Mouse (Mus musculus): Measurements from ENCODE around the gene Cdh12.
"Not testable (repeated sequence)": the region's sequence is repeated elsewhere in the genome, so short reads cannot be mapped to it uniquely, and the experiment has no call there.

The Cdh12 gene

DNA sequence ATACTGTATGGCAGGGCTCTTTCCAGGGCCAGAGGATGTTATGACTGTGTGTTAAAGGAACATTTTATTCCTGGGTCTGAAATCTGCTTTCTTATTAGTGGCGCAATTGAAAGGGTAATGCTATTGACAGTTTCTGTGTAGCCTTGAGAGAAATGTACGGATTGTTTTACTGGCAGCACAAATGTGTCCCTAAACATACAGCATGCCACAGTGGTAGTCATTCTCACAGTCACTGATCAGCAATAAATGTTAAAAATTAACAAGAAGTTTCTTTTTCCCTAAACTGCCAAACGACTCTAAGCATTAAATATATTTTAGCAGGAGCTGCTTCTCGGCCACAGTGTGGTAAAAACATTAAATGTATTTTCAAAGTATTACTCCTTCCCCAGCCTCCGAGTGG is 926.4 kb downstream of the Cdh12 start:
- DNase-seq (ENCODE audit: low spot score in 2 of 2): no peak

DNA sequence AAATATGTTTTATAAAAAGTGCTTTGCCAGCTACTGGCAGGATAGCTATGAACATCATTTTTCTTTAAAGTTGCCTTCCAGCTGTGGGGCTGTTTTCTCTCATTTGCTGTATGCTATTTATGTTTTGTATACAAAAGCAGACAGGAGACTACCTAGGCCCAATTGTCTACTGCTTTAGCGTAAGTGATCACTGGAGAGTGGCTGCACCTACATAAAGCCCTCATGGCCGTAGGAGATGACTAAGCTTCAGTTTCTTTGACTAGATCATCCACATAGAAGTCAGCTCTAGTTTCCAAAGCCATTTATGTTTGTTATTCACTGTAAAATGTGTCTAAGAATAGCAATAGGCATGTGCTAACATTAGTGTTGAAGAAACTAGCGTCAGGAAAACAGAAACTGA is 926.8 kb downstream of the Cdh12 start:
- DNase-seq (ENCODE audit: low spot score in 2 of 2): no peak

DNA sequence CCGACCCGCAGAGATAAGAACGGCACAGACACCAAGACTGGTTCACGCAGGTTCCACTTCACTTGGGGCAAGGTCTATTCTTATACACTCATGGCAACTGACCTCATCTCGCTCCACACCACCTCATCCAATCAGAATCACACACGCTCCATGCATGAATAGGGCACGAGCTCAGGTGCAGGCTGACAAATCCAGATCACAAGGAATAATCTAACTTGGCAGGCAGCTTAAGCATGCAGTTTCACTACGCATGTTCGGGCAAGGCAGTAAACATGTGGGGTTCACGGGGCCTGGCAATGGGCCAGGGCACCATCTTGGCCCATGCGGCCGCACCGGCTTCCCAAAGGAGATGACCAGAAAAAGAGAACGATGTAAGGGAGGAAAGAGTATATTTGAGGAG is 942.4 kb downstream of the Cdh12 start:
- not testable (repeated sequence) for DNase-seq (ENCODE audit: low spot score in 2 of 2)

DNA sequence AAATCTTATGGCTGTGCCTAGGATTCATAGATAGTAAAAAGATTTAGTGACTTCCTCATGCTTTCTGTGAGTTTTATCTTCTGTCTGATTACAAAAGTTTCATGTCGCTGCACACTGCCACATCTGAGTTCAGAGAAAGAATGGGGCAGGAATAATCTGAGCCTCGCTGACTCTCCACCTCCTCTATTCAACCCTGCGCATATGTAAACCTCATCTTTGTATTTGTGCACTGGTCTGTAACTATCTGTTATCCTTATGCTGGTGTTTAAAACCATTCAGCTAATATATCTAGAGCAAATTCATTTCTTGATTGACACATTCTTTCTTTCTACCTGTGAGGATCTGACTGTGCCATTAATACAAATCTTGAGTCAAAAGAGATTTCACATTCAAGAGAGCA is 944.0 kb downstream of the Cdh12 start:
- no peak for DNase-seq (ENCODE audit: low spot score in 2 of 2)

DNA sequence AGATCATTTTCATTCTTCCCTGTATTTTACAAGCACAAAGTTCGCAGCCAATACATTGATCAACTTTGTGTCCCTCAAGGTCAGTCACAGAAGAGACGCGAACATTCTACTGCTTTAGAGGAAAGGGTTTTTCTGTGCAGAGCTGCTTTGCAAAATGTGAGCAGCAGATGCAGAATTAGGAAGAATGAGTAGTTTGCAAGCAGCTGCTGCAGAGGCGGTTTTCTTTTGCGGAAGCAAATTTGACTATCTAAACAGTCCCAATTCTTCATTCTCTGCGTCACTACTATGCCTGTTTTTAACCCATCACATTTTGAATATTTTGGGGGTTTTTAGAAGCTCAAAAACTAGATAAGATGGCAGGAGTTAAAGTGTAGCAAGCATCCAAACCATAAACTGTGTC is 956.1 kb downstream of the Cdh12 start:
- DNase-seq (ENCODE audit: low spot score in 2 of 2): no peak

DNA sequence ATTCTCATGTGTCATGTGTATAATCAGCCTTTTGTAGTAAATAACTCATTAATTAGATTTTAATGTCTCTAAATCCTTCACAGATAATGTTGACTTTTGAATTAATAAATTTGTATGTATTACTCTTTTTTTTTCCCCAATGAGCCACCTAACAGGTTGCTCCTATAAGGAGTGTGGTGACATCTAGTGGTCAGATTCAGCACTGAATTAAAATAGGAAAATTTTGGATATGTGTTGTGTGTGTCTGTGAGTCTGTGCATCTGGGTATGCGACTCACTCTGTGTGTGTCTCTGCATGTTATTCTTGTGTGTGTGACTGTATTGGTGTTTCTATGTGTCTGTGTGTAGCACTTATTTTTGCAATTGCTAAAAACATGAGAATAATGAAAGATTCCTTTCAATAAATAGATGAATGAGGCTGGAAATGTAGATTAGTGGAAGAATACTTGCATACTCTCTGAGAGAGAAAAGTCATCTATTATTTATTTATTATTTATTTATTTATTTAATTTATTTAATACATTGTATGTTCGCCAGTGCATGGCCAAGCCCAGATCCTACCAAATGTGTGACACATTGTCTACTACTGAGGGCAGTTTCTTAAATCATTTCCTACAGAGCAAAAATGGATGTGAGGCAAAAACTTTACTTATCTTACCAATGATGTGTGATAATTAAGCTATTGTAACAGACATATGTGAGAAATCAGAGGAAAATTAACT is 958.4 kb downstream of the Cdh12 start:
- no peak for DNase-seq (ENCODE audit: low spot score in 2 of 2)

DNA sequence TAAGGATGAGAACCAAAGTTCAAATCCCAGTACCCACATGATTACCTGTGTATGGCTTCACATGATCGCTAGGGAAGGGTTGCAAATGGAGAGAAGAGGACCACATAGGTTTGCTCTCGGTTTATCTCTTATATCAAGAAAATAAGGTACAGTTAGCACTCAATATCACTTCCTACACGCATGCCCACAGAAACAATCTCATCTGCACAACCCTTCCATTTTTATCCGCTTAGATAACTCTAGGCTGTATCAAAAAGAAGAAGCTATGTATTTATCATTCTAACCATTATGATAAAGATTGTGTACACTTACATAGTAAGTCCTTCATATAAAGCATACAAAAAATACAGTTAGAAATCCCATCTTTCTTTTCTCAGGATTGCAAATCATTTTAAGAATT is 988.3 kb downstream of the Cdh12 start:
- no peak for DNase-seq (ENCODE audit: low spot score in 2 of 2)

DNA sequence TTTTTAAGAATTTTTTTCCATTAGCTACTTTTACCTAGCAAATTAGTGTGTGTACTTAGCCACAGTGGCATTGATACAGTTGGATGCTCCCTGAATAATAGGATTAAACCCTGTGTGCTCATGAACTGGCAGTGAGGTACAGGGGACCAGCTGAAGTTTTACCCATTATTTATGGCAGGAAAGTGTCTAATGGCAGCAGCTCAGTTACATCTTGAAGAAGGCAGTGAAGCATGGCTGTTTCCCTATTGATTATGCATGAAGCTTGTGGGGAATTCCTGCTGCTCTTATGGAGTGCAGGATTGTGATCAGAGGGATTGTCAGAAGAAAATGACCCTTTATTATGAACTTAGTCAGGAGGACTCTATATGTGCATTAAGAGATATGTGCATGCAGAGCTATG is 988.9 kb downstream of the Cdh12 start:
- no peak for DNase-seq (ENCODE audit: low spot score in 2 of 2)

DNA sequence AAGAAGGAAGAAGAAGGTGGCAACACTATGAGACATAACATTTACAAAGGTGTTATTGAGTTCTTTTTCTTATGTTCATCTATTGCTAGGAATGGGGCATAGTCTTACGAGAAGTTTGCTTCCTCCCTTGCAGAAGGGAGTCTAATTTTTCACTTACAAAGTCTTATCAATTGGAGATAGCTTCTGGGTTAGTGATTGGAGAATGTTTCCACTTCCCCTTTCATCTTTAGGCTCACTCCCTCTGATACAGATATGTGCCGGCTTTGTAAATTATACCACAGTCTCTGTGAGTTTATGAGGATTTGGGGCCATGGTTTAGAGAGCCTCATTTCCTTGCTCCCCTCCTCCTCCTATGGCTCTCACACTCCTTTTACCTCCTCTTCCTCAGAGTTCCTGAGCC is 1009.0 kb downstream of the Cdh12 start:
- DNase-seq (ENCODE audit: low spot score in 2 of 2): no peak

DNA sequence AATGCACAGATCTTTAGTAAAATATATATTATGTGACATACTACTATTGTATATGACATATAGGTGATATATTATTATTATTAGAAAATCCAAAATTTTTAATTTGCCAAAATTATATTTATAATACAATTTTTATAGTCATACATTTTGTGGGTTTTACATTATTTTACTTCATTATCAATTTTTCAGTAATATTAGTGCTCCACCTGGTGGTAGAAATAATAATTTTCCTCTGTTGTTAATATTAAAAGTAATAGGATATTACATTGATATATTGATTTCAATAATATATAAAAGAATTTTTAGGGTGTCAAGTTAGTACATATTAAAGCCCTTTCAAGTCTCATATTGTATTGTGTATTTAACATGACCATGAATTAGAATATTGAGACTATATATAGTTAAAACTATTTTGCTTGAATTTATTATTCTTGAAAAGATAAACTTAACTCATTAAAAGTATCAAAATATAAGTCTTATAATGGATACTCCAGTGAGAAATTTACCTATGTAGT is 1070.3 kb downstream of the Cdh12 start:
- DNase-seq (ENCODE audit: low spot score in 2 of 2): no peak

DNA sequence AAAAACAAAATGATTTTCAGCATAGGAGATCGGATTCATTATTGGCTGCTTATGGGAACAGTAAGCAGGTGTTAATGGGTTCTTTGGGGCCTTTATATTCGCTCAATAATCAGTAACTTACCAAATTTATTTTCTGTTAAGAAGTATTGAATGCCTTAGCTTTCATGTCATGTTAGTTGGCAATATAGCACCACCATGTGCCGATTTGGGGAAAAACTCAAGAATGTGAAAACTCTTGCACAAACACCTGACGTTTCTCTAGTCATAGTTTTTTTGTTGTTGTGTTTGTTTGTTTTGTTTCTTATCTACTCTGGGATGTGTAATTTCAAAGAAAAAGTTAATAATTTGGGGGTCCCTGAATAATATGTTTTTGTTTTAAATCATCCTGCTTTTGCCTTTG is 1081.7 kb downstream of the Cdh12 start:
- no peak for DNase-seq (ENCODE audit: low spot score in 2 of 2)

DNA sequence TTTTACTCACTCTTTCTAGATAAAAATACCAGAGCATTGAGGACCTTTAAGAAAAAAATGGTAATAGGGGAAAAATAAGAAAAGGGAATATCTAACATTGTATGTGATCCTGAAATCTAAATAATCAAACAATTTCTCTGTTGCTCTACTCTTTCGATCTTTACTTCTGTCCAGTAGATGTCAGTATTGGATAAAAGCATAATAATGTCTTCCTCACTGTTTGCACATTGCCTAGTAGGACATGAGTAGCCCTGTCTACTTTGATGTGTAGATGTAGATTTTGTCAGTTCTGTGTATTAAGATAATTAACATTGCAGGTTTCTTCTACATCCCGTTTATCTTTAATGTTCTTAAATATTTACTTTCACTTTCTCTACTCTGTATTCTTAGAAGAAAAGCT is 1087.8 kb downstream of the Cdh12 start:
- no peak for DNase-seq (ENCODE audit: low spot score in 2 of 2)

DNA sequence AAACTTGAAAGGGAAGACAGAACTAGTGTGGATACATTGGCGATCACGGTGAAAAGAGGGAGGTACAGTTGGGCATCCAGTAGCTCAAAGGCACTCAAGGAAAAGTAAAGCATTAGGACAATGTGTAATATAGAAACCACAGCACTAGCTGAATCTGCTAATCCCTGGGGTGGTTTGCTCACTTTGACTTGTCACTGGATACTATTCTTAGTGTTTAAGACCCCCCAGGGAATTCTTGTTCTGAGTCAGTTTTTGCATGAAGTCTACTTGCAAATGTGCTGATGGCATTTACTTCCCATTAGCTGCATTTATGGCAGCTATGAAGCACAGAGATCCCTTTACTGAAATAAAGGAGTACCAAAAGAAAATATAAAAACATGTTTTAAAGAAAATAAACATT is 1095.7 kb downstream of the Cdh12 start:
- DNase-seq (ENCODE audit: low spot score in 2 of 2): no peak

DNA sequence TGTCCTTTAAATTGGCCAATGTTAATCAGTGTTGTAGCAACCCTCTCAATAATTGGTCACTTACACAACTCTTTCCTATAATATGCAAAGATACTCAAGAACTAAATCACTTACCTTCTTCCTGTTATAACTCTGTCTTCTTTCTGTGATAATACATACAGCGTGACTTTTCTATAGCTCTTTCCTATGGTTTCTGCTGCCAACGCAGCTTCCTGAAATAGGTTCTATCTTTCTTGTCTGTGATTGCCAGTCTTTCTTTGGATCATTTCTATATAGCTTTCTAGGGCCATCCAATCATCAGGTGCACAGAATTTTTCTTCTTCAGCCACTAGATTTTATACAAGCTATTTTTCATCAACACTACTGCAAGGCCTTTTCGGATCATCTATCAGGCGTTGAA is 1106.9 kb downstream of the Cdh12 start:
- DNase-seq (ENCODE audit: low spot score in 2 of 2): no peak

DNA sequence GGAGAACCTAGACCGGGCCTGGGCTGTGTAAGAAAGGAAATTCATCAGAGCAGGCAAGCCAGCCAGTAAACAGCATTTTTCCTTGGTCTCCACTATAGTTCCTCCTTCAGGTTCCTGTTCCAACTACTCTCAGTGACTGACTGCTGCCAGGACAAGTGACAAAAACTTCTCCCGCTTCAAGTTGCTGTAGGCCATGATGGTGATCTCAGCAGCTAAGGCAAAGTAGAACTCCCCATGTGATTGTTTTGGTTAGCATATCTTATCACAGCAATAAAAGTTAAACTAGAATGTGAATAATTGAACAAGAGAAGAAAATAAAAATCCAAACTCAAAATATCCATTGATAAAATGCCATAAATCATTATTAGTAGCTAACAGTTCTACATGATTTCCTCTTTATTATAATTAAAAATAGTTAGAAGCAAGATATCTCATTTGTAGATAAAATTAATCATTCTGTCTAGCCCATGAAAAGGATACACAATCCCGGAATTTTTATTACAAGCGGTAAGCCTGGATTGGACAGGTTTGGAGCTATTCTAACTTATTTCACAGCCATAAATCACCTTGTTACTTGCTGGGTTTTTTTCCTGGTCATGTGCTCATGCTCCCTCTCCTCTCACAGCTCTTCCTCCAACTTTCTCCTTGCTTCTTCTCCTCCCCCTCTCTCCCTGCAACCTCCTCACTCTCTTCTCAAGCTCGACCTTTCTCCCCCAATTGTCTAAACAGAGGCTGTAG is 1117.4 kb downstream of the Cdh12 start:
- DNase-seq (ENCODE audit: low spot score in 2 of 2): no peak

DNA sequence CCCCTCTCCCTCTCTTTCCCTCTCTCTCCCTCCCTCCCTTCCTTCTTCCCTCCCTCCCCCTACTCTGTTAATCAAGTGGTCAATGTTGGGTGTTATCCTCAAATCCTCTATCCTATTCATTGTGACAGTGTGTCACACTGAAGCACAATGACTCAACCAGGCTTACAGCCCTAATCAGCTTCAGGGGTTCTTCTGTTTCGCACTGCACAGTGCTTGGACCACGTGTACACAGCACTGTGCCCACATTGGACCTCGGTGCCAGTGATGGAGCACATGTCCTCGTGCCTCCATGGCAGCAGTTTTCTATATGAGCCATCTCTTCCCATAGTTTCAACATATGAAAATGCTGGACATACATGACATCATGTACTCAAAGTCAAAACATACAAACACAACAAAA is 1155.4 kb downstream of the Cdh12 start:
- DNase-seq (ENCODE audit: low spot score in 2 of 2): no peak
